8 mouse cellular contexts compared by ENCODE assay signal in the genomic region with DNA sequence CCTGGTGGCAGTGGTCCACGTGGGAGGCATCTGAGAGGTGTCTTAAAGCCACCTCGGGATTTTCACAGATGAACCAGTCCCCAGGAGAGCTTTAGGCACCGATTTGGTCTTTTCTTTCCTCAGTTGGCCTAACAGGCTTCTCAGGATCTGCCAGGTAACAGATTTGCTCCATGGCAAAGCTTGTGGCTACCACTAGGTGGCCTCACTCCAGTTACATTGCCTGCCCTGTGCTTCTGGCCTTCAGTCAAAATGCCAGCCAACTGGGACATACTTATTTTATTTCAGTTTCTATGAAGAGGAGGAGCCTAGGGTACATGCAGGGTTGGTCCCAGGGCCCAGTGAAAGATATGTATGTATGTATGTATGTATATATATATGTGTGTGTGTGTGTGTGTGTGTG. TPM values are rescaled to one million over a fixed set of nuclear protein-coding genes. Genes with fewer than 3 reads are reported as not detected.
DNase-seq lines count a peak whose midpoint lies in the region; ATAC-seq and TF ChIP-seq lines count a peak whose summit lies in the region.

No protein-coding gene starts in this region.

- TF ChIP-seq CTCF in heart, adult 2 months (IDR thresholded peaks at IDR 0.05) = peak; percentile 91
- TF ChIP-seq CTCF in lung, postnatal 0 days (IDR thresholded peaks at IDR 0.05) = peak; percentile 84

- 6% methylated on average over 3 of the region's 3 CpGs for whole genome bisulfite sequencing in heart, adult 2 months
- WGBS in heart, embryonic 12.5 days = 9% methylated on average over 3 of the region's 3 CpGs
- 8% methylated on average over 3 of the region's 3 CpGs for WGBS in lung, postnatal 0 days
- 4% methylated on average over 3 of the region's 3 CpGs for WGBS in forebrain, embryonic 10.5 days

- H3K4me3 ChIP-seq in heart, adult 2 months = no peak overlapping the region
- H3K4me3 ChIP-seq in heart, embryonic 12.5 days = no peak overlapping the region
- no peak overlapping the region for H3K4me3 ChIP-seq in lung, postnatal 0 days (ENCODE audit: low read depth, low read length)
- H3K4me3 ChIP-seq in forebrain, embryonic 10.5 days = no peak overlapping the region

- ATAC-seq in heart, embryonic 12.5 days (ENCODE audit: insufficient number of reproducible peaks, low FRiP score) = no peak
- 0 out of 2 replicates have a peak, but pooled peaks have one; percentile 52 for ATAC-seq in erythroblast, adult 5-6 weeks (replicated peaks; ENCODE audit: low FRiP score, poor library complexity, severe bottlenecking)
- ATAC-seq in lung, postnatal 0 days = peak; percentile 41; the same call in 1 of the 2 replicates

- TF ChIP-seq POLR2A in heart, adult 2 months (IDR thresholded peaks at IDR 0.05; ENCODE audit: insufficient read depth, low read depth, low read length) = no peak

- H3K9ac ChIP-seq in heart, adult 2 months (ENCODE audit: low read depth, low read length) = no peak overlapping the region
- H3K9ac ChIP-seq in heart, embryonic 12.5 days = no peak overlapping the region
- no peak overlapping the region for H3K9ac ChIP-seq in lung, postnatal 0 days (replicated peaks; ENCODE audit: low read depth)

- peak; percentile 71; the same call in 1 of the 2 replicates for TF ChIP-seq EP300 in heart, adult 2 months (IDR thresholded peaks at IDR 0.05; ENCODE audit: insufficient read depth, low read depth, low read length)
- no peak for TF ChIP-seq EP300 in lung, postnatal 0 days (IDR thresholded peaks at IDR 0.05)

- H3K79me2 ChIP-seq in heart, adult 2 months (replicated peaks; ENCODE audit: control insufficient read depth, insufficient read depth, low read length) = no peaks in the 10 kb centered on the region

- no peaks in the 10 kb centered on the region for H3K36me3 ChIP-seq in heart, adult 2 months (ENCODE audit: control insufficient read depth, insufficient read depth, low read length)
- H3K36me3 ChIP-seq in heart, embryonic 12.5 days = no peaks in the 10 kb centered on the region
- H3K36me3 ChIP-seq in lung, postnatal 0 days (ENCODE audit: insufficient read depth, low read length) = no peaks in the 10 kb centered on the region
- H3K36me3 ChIP-seq in forebrain, embryonic 10.5 days (replicated peaks) = no peaks in the 10 kb centered on the region

- no peak overlapping the region for H3K4me2 ChIP-seq in heart, embryonic 12.5 days
- no peak overlapping the region for H3K4me2 ChIP-seq in lung, postnatal 0 days (replicated peaks; ENCODE audit: low read depth, low read length)

- peak; percentile 56 to 60 for DNase-seq in heart, adult 2 months
- peak; percentile 49 to 58 for DNase-seq in B cell, adult 2 months
- peak; percentile 81 for DNase-seq in adrenal gland, postnatal 14 days
- peak; percentile 78 for DNase-seq in lung, postnatal 0 days (ENCODE audit: low spot score)
- no peak for DNase-seq in forebrain, embryonic 10.5 days (ENCODE audit: extremely low spot score, low spot score)
- DNase-seq in frontal cortex, postnatal 25 days (ENCODE audit: low spot score in 2 of 2) = no peak

- H3K27ac ChIP-seq in heart, adult 2 months = no peak overlapping the region
- H3K27ac ChIP-seq in heart, embryonic 12.5 days (ENCODE audit: poor library complexity, severe bottlenecking) = no peak overlapping the region
- H3K27ac ChIP-seq in lung, postnatal 0 days (ENCODE audit: low read length) = no peak overlapping the region
- no peak overlapping the region for H3K27ac ChIP-seq in forebrain, embryonic 10.5 days

- H3K9me3 ChIP-seq in heart, embryonic 12.5 days (replicated peaks) = no peaks in the 10 kb centered on the region
- H3K9me3 ChIP-seq in lung, postnatal 0 days (ENCODE audit: low read length) = no peaks in the 10 kb centered on the region
- H3K9me3 ChIP-seq in forebrain, embryonic 10.5 days = no peaks in the 10 kb centered on the region

- H3K27me3 ChIP-seq in heart, adult 2 months (ENCODE audit: control insufficient read depth, insufficient read depth, low read length) = no peaks in the 10 kb centered on the region
- H3K27me3 ChIP-seq in heart, embryonic 12.5 days (replicated peaks) = 0 out of 2 replicates have a peak, but pooled peaks cover under 1% of the 10 kb centered on the region
- no peaks in the 10 kb centered on the region for H3K27me3 ChIP-seq in lung, postnatal 0 days (replicated peaks; ENCODE audit: insufficient read depth, low read length)
- H3K27me3 ChIP-seq in forebrain, embryonic 10.5 days (ENCODE audit: poor library complexity, severe bottlenecking) = no peaks in the 10 kb centered on the region

- intact Hi-C loops in heart, adult 2 months (cut with DNase I) = loop anchor here (1.0 to 10.0 kb wide), 3 partner anchors 20 to 432 kb away; partner anchors contain the start of gene Rapgef6

- H3K4me1 ChIP-seq in heart, adult 2 months (ENCODE audit: control insufficient read depth, insufficient read depth, low read length) = peaks cover 1% of the 10 kb centered on the region; the same call in 1 of the 2 replicates
- peaks cover 9% of the 10 kb centered on the region for H3K4me1 ChIP-seq in heart, embryonic 12.5 days (replicated peaks)
- no peaks in the 10 kb centered on the region for H3K4me1 ChIP-seq in lung, postnatal 0 days (ENCODE audit: insufficient read depth, low read depth, low read length)
- peaks cover 12% of the 10 kb centered on the region; the same call in 1 of the 2 replicates for H3K4me1 ChIP-seq in forebrain, embryonic 10.5 days

RNA-seq across cellular contexts. Expression of gene P4ha2, which starts 6.9 kb away (rescaled TPM):
- 10 to 100 TPM; 59.9 to 63.6 TPM for total RNA-seq in heart, adult 2 months (2021)
- 37.4 and 62.3 TPM in 2 replicates for polyA plus RNA-seq in heart, adult 2 months (2012; rRNA removed)
- 56.5 and 62.1 TPM in 2 replicates for polyA plus RNA-seq in heart, embryonic 12.5 days (2016; fragmentation: Nextera tagmentation; extraction: Ambion mirVana)
- total RNA-seq in adrenal gland, postnatal 14 days (2021) = 24.3 and 28.3 TPM in 2 replicates
- 0.84 TPM in 1 of 2 replicates, not detected in the other for total RNA-seq in erythroblast, adult 5-6 weeks (2015; ENCODE audit: low replicate concordance)
- 0.84 TPM in 1 of 2 replicates, not detected in the other for total RNA-seq in erythroblast, adult 5-6 weeks (2017; ENCODE audit: low replicate concordance)
- polyA plus RNA-seq in lung, postnatal 0 days (2015; fragmentation: Nextera tagmentation; extraction: Ambion mirVana) = 21.4 and 26.5 TPM in 2 replicates
- 15.9 and 19.7 TPM in 2 replicates for polyA plus RNA-seq in forebrain, embryonic 10.5 days (2016; fragmentation: Nextera tagmentation; extraction: Ambion mirVana)

RNA-seq across cellular contexts. Expression of gene Pdlim4, which starts 24.2 kb away (rescaled TPM):
- 10 to 100 TPM; 30.8 to 33.8 TPM for total RNA-seq in heart, adult 2 months (2021)
- polyA plus RNA-seq in heart, adult 2 months (2012; rRNA removed) = 57.6 and 58.2 TPM in 2 replicates
- 7.1 and 7.3 TPM in 2 replicates for polyA plus RNA-seq in heart, embryonic 12.5 days (2016; fragmentation: Nextera tagmentation; extraction: Ambion mirVana)
- 12.6 and 15.0 TPM in 2 replicates for total RNA-seq in adrenal gland, postnatal 14 days (2021)
- 2.1 and 15.6 TPM in 2 replicates for total RNA-seq in erythroblast, adult 5-6 weeks (2015; ENCODE audit: low replicate concordance)
- total RNA-seq in erythroblast, adult 5-6 weeks (2017; ENCODE audit: low replicate concordance) = 0.56 TPM in 1 of 2 replicates, not detected in the other
- polyA plus RNA-seq in lung, postnatal 0 days (2015; fragmentation: Nextera tagmentation; extraction: Ambion mirVana) = 7.3 and 8.6 TPM in 2 replicates
- polyA plus RNA-seq in forebrain, embryonic 10.5 days (2016; fragmentation: Nextera tagmentation; extraction: Ambion mirVana) = 49.5 and 53.1 TPM in 2 replicates

Comparison
In these comparisons a context has a peak if more than half of its experiments do, and no peak if none do; other contexts are left out.
1. DNase-seq: peak in heart, adult 2 months (2 of 2), B cell, adult 2 months (2 of 2), adrenal gland, postnatal 14 days (single experiment) and lung, postnatal 0 days (single experiment); none in forebrain, embryonic 10.5 days (single experiment) and frontal cortex, postnatal 25 days (0 of 2).